Mouse (Mus musculus): ENCODE results near the gene Slc4a2.

DNA sequence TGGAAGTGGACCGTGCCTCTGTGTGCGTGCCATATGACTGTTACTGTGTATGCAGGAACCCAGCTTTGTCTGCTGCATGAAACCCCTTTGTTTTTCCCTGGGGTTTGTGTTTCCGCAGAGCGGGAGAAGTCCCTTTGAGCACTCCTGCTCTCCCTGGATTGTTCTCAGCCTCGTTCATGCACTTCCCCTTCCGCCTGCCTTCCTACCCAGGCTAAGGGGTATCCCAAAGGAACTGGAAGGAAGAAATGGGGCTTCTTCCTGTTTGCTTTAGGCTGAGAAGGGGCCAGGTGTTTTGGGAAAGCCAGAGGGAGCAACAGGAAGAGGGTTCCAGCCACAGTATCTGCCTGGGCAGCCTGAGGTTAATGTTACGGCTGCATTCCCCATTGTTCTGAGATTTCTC lies 32.0 kb downstream of the Slc4a2 start:
- no peak for TF ChIP-seq POLR2A (IDR thresholded peaks at IDR 0.05; ENCODE audit: borderline replicate concordance, control insufficient read depth, low read depth, low read length)
- TF ChIP-seq CTCF (IDR thresholded peaks at IDR 0.05; ENCODE audit: control insufficient read depth, insufficient read depth, low read length) = no peak

Data from bone marrow, adult 2 months (tissue).